Mouse (Mus musculus): ENCODE data around the gene Depdc5.
"Not testable (repeated sequence)": the region's sequence is repeated elsewhere in the genome, so short reads cannot be mapped to it uniquely, and the experiment has no call there.

Gene Depdc5

GRCm38 (mm10) chr5:33028656-33029055 lies 165.2 kb downstream of the Depdc5 start:
- DNase-seq (ENCODE audit: low read depth in 2 of 2, low spot score in 2 of 2): no peak

- DNase-seq (ENCODE audit: low read depth in 2 of 2, low spot score in 2 of 2): no peak
Observed at GRCm38 (mm10) chr5:33030425-33031175, 167.1 kb downstream of the Depdc5 start.

GRCm38 (mm10) chr5:33032036-33032773 lies 168.7 kb downstream of the Depdc5 start:
- no peak for DNase-seq (ENCODE audit: low read depth in 2 of 2, low spot score in 2 of 2)

- DNase-seq (ENCODE audit: low read depth in 2 of 2, low spot score in 2 of 2): peak; percentile 47 to 67
Observed at GRCm38 (mm10) chr5:33033121-33033520, 169.6 kb downstream of the Depdc5 start.

- DNase-seq (ENCODE audit: low read depth in 2 of 2, low spot score in 2 of 2): not testable (repeated sequence)
Observed at GRCm38 (mm10) chr5:33033633-33034032, 170.1 kb downstream of the Depdc5 start.

GRCm38 (mm10) chr5:33034100-33034499 lies 170.6 kb downstream of the Depdc5 start:
- DNase-seq (ENCODE audit: low read depth in 2 of 2, low spot score in 2 of 2): peak in 1 of 2 experiments; percentile 20

- DNase-seq (ENCODE audit: low read depth in 2 of 2, low spot score in 2 of 2): no peak
Observed at GRCm38 (mm10) chr5:33034916-33035315, 171.4 kb downstream of the Depdc5 start.

- no peak for DNase-seq (ENCODE audit: low read depth in 2 of 2, low spot score in 2 of 2)
Observed at GRCm38 (mm10) chr5:33038656-33039509, 175.4 kb downstream of the Depdc5 start.

- peak; percentile 69 to 76 for DNase-seq (ENCODE audit: low read depth in 2 of 2, low spot score in 2 of 2)
Observed at GRCm38 (mm10) chr5:33039510-33039911, 176.0 kb downstream of the Depdc5 start.

GRCm38 (mm10) chr5:33040735-33041134 lies 177.2 kb downstream of the Depdc5 start:
- DNase-seq (ENCODE audit: low read depth in 2 of 2, low spot score in 2 of 2): not testable (repeated sequence)

- DNase-seq (ENCODE audit: low read depth in 2 of 2, low spot score in 2 of 2): peak; percentile 20 to 40
Observed at GRCm38 (mm10) chr5:33043397-33043796, 179.9 kb downstream of the Depdc5 start.

Measured in CD8-positive naive resting alpha-beta T cell, adult 2 months (primary cell).